Mouse (Mus musculus) left cerebral cortex, postnatal 25 days (tissue): ENCODE measurements around the gene Gm10354. TPM values are rescaled to one million over a fixed set of nuclear protein-coding genes. Genes with fewer than 3 reads are reported as not detected.
A peak's percentile ranks its signal among the peaks of the same experiment; 100 is the strongest.
"Not testable (repeated sequence)": the region's sequence is repeated elsewhere in the genome, so short reads cannot be mapped to it uniquely, and the experiment has no call there.

Experiments
- DNase-seq, 2 experiments: peaks; one replicate each; pipeline ENCODE4 v3.0.0; 2022; ENCODE audit warnings: low spot score in 2 of 2, mixed read lengths in 1 of 2
- intact Hi-C: fragments of 180-260 bp; cut with DNase I; formaldehyde crosslinking; loops from one replicate; pipeline ENCODE4 v1.15.1; 2025
- total RNA-seq, 2 experiments: library from RNA; stranded (reverse); gene quantifications; 2 replicates each; pipeline ENCODE4 v1.2.3; 2021

Gene Gm10354
- total RNA-seq, 2 experiments from 2014 or later = not detected

DNA sequence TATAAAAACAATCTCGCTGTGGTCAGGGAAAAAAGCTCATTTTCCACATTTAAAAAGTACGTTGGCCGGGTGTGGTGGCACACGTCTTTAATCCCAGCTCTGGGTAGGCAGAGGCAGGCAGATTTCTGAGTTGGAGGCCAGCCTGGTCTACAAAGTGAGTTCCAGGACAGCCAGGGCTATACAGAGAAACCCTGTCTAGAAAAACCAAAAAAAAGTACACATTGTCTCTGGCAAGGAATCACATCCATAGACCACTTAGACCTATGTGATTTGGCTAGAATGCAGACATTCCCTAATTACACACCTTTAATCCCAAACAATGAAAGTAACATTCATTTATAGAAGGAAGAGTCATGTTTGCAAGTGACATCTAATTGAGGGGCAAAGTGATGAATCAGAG, 17.2 kb downstream of the Gm10354 start:
- DNase-seq, intact Hi-C loops: not testable (repeated sequence)

DNA sequence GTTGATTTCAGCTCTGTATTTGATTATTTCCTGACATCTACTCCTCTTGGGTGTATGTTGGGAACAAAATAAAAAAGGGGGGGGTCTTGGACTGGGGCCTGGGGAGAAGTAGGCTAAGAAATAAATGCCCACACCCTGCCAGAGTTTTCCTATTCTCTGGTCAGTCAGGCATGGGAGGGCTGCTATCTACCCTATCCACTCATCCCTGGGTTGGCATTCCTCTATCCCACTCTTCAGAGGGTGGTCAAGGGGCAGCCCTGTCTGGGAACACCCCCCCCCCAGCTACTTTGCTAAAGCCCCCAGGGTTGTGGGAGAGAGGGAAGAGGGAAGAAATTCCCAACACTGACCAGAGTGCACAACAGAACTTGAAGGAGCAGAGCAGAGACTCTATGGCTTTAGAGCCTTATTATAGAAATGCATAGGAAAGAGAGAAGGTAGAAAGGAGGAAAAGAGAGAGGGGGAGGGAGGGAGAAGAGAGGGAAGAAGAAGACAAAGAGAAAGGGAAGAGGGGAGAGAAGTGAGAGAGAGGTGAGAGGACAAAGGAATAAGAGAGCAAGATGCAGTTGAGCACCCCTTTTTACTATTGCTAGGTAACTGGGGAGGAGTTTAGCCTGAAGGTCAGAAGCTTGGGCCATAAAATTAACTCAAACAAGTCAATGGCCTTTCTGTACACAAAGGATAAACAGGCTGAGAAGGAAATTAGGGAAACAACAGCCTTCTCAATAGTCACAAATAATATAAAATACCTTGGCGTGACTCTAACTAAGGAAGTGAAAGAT, 22.6 kb downstream of the Gm10354 start:
- intact Hi-C loops, DNase-seq: not testable (repeated sequence)

DNA sequence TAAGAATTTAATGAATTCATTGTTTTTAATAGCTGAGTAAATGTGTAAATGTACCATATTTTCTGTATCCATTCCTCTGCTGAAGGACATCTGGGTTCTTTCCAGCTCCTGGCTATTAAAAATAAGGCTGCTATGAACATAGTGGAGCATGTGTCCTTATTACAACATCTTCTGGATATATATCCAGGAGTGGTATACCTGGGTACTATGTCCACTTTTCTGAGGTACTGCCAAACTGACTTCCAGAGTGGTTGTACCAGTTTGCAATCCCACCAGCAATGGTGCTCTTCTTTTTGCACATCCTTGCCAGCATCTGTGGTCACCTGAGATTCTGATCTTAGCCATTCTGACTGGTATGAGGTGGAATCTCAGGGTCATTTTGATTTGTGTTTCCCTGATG, 25.1 kb downstream of the Gm10354 start:
- intact Hi-C loops = not testable (repeated sequence)

DNA sequence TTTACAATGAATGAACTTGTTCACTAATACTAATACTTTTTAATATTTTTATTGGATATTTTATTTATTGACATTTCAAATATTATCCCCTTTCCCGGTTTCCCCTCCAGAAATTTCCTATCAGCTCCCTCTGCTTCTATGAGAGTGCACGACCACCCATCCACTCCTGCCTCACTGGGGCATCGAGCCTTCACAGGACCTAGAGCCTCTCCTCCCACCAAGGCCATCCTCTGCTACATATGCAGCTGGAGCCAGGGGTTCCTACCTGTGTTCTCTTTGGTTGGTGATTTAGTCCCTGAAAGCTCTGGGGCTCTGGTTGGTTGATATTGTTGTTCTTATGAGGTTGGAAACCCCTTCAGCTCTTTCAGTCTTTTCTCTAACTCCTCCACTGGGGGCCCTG, 26.0 kb downstream of the Gm10354 start:
- intact Hi-C loops, DNase-seq: not testable (repeated sequence)

More for the DNA sequence above, 25.1 kb downstream of the Gm10354 start:
- not testable (repeated sequence) for DNase-seq

DNA sequence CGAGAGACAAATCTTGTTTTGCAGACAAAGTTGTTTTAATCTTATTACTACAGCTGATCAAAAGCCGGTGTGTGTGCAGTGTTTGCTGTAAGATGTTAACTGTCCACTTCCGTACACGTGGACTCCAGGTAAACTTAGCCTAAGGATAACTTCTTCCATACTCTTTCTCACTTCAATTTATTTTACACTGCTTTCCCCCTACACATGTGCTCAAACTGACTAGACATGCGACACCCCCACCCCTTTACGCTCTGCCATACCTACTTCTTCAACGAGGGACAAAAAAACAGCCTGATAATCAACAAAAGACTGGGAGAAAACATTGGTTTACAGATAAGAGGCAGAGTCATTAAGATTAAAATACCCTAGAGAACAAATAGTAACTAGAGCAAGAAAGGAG, 26.9 kb downstream of the Gm10354 start:
- intact Hi-C loops, DNase-seq: not testable (repeated sequence)

DNA sequence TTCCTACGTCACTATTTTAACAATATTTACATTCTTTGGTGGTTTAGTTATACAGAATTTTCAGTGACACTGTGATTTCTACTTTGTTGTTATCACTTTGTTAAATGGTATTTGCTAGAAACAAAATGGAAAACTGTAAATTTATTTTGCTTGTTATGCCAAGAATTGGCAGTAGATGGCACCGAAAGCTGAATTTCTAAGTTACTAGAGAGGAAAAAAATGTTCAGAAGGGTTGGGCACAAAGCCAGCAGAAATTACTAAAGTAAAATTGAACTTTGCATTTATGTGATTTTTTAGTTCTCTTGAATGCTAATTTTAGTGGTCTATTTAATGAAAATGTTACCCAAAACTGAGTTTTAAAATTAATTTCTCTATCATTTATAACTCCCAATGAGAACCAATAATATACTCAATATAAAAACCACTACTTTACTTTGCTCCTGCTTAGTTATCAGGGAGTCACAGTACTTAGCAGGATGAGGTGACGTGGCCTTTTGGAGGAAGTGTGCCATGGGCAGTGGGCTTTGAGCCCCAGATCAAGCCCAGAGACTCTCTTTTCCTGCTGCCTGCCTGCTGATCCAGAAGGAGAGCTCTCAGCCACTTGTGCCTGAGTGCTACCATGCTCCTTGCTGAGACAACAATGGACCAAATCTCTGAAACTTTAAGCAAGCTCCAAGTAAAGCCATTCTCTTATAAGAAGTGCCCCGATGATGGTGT, 31.1 kb downstream of the Gm10354 start:
- DNase-seq = peak in 1 of 2 experiments; percentile 43
- intact Hi-C loops = not testable (repeated sequence)

DNA sequence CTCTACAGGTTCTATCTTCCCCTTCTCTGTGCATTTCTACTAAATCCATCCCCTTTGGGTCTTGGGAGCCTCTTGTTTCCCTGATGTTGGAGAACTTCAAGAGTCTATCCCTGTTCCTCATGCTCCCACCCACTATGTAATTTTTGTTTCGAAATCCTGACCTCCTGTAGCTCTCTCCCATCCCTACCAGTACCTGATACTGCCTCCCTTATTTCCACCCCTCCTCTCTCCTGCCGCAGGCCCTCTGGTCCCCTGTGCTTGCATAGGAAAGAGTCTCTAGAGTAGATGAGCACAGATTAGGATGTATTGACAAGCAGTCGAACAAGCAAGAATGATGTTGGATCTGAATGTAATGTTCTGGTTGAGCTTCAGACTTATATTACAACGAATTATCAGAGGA, 33.2 kb downstream of the Gm10354 start:
- intact Hi-C loops, DNase-seq: not testable (repeated sequence)

DNA sequence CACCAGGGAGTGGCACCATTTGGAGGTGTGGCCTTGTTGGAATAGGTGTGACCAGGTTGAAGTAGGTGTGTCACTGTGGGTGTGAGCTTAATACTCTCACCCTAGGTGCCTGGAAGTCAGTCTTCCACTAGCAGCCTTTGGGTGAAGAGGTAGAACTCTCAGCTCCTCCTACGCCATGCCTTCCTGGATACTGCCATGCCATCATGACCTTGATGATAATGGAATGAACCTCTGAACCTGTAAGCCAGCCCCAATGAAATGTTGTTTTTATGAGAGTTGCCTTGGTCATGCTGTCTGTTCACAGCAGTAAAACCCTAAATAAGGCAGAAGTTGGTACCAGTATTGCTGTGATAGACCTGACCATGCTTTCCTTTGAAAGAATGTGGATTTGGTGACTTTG, 37.7 kb downstream of the Gm10354 start:
- intact Hi-C loops, DNase-seq: not testable (repeated sequence)

DNA sequence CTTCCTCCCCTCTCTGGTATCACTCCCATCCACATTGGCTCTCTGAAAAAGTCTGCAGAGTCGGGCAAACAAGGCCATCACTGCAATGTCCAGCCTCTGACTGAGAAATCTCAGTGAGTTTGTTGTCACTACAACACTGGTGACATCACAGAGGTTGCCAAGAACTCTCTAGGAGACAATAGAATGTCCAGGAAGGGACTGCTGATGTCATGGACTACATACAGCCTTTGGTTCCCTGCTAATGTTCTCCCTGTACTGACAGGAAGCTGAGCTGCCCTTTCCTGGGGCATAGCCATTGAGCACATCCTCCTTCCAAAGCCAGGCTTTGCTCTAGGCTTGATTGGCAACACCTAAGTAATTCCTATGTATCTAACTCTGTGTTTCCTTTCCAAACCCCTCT, 40.4 kb downstream of the Gm10354 start, which contains the start of gene Speer4e:
Speer4e (minus strand) TSS at position 101 of the 400 bp plus-strand sequence.
- intact Hi-C loops, DNase-seq: not testable (repeated sequence)

DNA sequence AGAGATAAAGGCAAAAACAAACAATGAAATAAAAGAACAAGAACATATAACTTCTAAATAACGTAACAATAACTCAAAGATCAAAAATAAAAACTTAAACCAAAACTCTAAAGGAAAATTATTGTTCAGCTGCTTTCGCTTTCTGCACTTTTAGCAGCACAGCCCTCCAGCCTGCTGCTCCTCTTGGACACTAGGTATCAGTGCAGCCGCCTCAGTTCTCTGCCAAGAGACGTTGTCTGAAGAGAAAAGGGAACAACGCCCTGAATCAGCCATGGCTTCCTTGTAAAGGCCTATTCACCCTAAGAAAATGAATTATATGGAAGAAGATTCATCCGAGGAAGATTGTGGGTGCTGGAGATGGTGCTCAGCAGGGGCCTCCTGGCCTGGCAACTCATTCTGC, 45.0 kb downstream of the Gm10354 start:
- DNase-seq, intact Hi-C loops: not testable (repeated sequence)

DNA sequence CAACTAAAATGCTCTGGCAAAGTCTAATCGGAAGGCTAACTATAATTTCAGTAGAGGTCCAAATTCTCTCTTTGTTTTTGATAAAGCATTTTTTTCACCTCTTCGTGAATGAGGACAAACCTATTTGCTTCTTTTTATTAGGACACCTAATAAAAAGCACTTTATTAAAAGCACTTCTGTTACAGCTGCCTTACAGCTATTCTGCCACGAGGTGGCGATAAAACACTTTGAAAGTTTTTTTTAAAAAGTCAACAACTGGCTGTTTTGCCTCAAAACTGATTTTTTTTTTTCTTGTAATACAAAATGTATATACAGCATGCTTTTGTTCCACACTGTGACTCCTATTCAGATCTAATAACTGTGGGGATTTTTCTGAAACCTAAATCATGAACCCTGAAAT, 51.7 kb downstream of the Gm10354 start:
- DNase-seq, intact Hi-C loops: not testable (repeated sequence)

Other genes with a start within 250 kb of the Gm10354 start
- gene Gm9758, start 64.0 kb downstream of the Gm10354 start, total RNA-seq = not detected
- gene Speer4e, start 40.5 kb downstream of the Gm10354 start, total RNA-seq = not detected
- not detected for gene Gm17019, start 54.1 kb upstream of the Gm10354 start, total RNA-seq